Mouse (Mus musculus): ENCODE measurements around the gene Gm15557. TPM values are rescaled to one million over a fixed set of nuclear protein-coding genes. Genes with fewer than 3 reads are reported as not detected.

Gene Gm15557
- polyA plus RNA-seq, 1 experiment from 2014 or later: not detected

GRCm38 (mm10) chr2:155941697-155942442 is 1.3 kb downstream of the Gm15557 start:
- Histone ChIP-seq H3K36me3 (no peaks in the 10 kb centered on the region), H3K4me1 (peaks cover 21% of the 10 kb centered on the region), H3K27me3 (no peaks in the 10 kb centered on the region), H3K4me2 (replicated peaks) (no peak overlapping the region), H3K9ac (replicated peaks) (no peak overlapping the region), H3K4me3 (no peak overlapping the region), H3K9me3 (no peaks in the 10 kb centered on the region), H3K27ac (replicated peaks) (no peak overlapping the region)
- no peak for ATAC-seq (replicated peaks)
- 93% methylated on average over 40 of the region's 40 CpGs for WGBS

GRCm38 (mm10) chr2:155943463-155943862 is 2.9 kb downstream of the Gm15557 start:
- Histone ChIP-seq H3K27ac (replicated peaks) (no peak overlapping the region), H3K4me1 (peaks cover 21% of the 10 kb centered on the region), H3K9me3 (no peaks in the 10 kb centered on the region), H3K27me3 (no peaks in the 10 kb centered on the region), H3K4me2 (replicated peaks) (0 out of 2 replicates have a peak overlapping the region, but pooled peaks have one; percentile 24), H3K4me3 (no peak overlapping the region), H3K9ac (replicated peaks) (no peak overlapping the region), H3K36me3 (no peaks in the 10 kb centered on the region)
- no peak for ATAC-seq (replicated peaks)
- WGBS: 2% methylated on average over 8 of the region's 8 CpGs

GRCm38 (mm10) chr2:155944685-155945084 is 4.2 kb downstream of the Gm15557 start:
- ATAC-seq (replicated peaks): no peak
- no peak overlapping the region; the same call in 1 of the 2 replicates for H3K27ac ChIP-seq (replicated peaks)

GRCm38 (mm10) chr2:155945124-155945523 is 4.6 kb downstream of the Gm15557 start, which contains the start of gene Gdf5:
Gene Gdf5 (minus strand): TSS chr2:155945367.
- Histone ChIP-seq H3K4me1 (peaks cover 21% of the 10 kb centered on the region), H3K4me3 (0 out of 2 replicates have a peak within 1 kb of the TSS, but pooled peaks have one; percentile 4), H3K27me3 (no peaks in the 10 kb centered on the region), H3K4me2 (replicated peaks) (peak within 1 kb of the TSS; percentile 21; the same call in 1 of the 2 replicates), H3K9me3 (no peaks in the 10 kb centered on the region), H3K36me3 (no peaks in the 10 kb centered on the region), H3K27ac (replicated peaks) (no peak within 1 kb of the TSS; the same call in 1 of the 2 replicates), H3K9ac (replicated peaks) (no peak within 1 kb of the TSS)
- 19% methylated on average over 13 of the region's 13 CpGs for WGBS
- no peak for ATAC-seq (replicated peaks)

More at GRCm38 (mm10) chr2:155944685-155945084, 4.2 kb downstream of the Gm15557 start:
- Histone ChIP-seq H3K9me3 (no peaks in the 10 kb centered on the region), H3K4me3 (no peak overlapping the region), H3K36me3 (no peaks in the 10 kb centered on the region), H3K27me3 (no peaks in the 10 kb centered on the region), H3K4me2 (replicated peaks) (0 out of 2 replicates have a peak overlapping the region, but pooled peaks have one; percentile 21), H3K4me1 (peaks cover 21% of the 10 kb centered on the region), H3K9ac (replicated peaks) (no peak overlapping the region)
- WGBS: 79% methylated on average over 4 of the region's 4 CpGs

- Histone ChIP-seq H3K4me1 (peaks cover 21% of the 10 kb centered on the region), H3K9me3 (no peaks in the 10 kb centered on the region), H3K36me3 (no peaks in the 10 kb centered on the region), H3K27ac (replicated peaks) (no peak overlapping the region), H3K4me2 (replicated peaks) (peak overlapping the region; percentile 21; the same call in 1 of the 2 replicates), H3K4me3 (no peak overlapping the region), H3K27me3 (no peaks in the 10 kb centered on the region), H3K9ac (replicated peaks) (no peak overlapping the region)
- no peak for ATAC-seq (replicated peaks)
- 38% methylated on average over 5 of the region's 5 CpGs for WGBS
Measured at GRCm38 (mm10) chr2:155945580-155945979, 5.1 kb downstream of the Gm15557 start.

GRCm38 (mm10) chr2:155946069-155946468 is 5.5 kb downstream of the Gm15557 start:
- Histone ChIP-seq H3K9ac (replicated peaks) (no peak overlapping the region), H3K27me3 (no peaks in the 10 kb centered on the region), H3K4me2 (replicated peaks) (no peak overlapping the region), H3K9me3 (no peaks in the 10 kb centered on the region), H3K4me3 (no peak overlapping the region), H3K4me1 (peaks cover 21% of the 10 kb centered on the region), H3K27ac (replicated peaks) (no peak overlapping the region), H3K36me3 (no peaks in the 10 kb centered on the region)
- WGBS: 2% methylated on average over 7 of the region's 7 CpGs
- no peak for ATAC-seq (replicated peaks)

- 5% methylated on average over 4 of the region's 4 CpGs for WGBS
- Histone ChIP-seq H3K27me3 (no peaks in the 10 kb centered on the region), H3K4me2 (replicated peaks) (no peak overlapping the region), H3K4me3 (no peak overlapping the region), H3K9me3 (no peaks in the 10 kb centered on the region), H3K4me1 (peaks cover 21% of the 10 kb centered on the region), H3K9ac (replicated peaks) (no peak overlapping the region), H3K36me3 (no peaks in the 10 kb centered on the region), H3K27ac (replicated peaks) (no peak overlapping the region)
- ATAC-seq (replicated peaks): no peak
Measured at GRCm38 (mm10) chr2:155946499-155946898, 6.0 kb downstream of the Gm15557 start.

GRCm38 (mm10) chr2:155947390-155948002 is 7.0 kb downstream of the Gm15557 start:
- no peak for ATAC-seq (replicated peaks)
- Histone ChIP-seq H3K27ac (replicated peaks) (no peak overlapping the region), H3K4me3 (no peak overlapping the region), H3K4me2 (replicated peaks) (no peak overlapping the region), H3K36me3 (no peaks in the 10 kb centered on the region), H3K9me3 (no peaks in the 10 kb centered on the region), H3K4me1 (peaks cover 21% of the 10 kb centered on the region), H3K27me3 (no peaks in the 10 kb centered on the region), H3K9ac (replicated peaks) (no peak overlapping the region)
- 49% methylated on average over 5 of the region's 5 CpGs for WGBS

- Histone ChIP-seq H3K9me3 (no peaks in the 10 kb centered on the region), H3K9ac (replicated peaks) (no peak overlapping the region), H3K4me3 (no peak overlapping the region), H3K36me3 (no peaks in the 10 kb centered on the region), H3K4me1 (peaks cover 10% of the 10 kb centered on the region; the same call in 1 of the 2 replicates), H3K27me3 (0 out of 2 replicates have a peak, but pooled peaks cover 3% of the 10 kb centered on the region), H3K4me2 (replicated peaks) (no peak overlapping the region), H3K27ac (replicated peaks) (no peak overlapping the region)
- no peak for ATAC-seq (replicated peaks)
- WGBS: 21% methylated on average over 6 of the region's 6 CpGs
Measured at GRCm38 (mm10) chr2:155949362-155949761, 8.8 kb downstream of the Gm15557 start.

- no peak for ATAC-seq (replicated peaks)
- no peaks in the 10 kb centered on the region for H3K36me3 ChIP-seq
- H3K27me3 ChIP-seq: 0 out of 2 replicates have a peak, but pooled peaks cover 3% of the 10 kb centered on the region
- no peak overlapping the region for H3K27ac ChIP-seq (replicated peaks)
- H3K4me2 ChIP-seq (replicated peaks): no peak overlapping the region
- H3K9ac ChIP-seq (replicated peaks): no peak overlapping the region
- no peaks in the 10 kb centered on the region for H3K9me3 ChIP-seq
- no peak overlapping the region for H3K4me3 ChIP-seq
- H3K4me1 ChIP-seq: peaks cover 2% of the 10 kb centered on the region
Measured at GRCm38 (mm10) chr2:155952006-155952405, 11.5 kb downstream of the Gm15557 start.

GRCm38 (mm10) chr2:155956134-155957059 is 15.9 kb downstream of the Gm15557 start, which contains the start of gene Cep250:
Gene Cep250 (plus strand): TSS chr2:155956458.
- H3K4me3 ChIP-seq: peak within 1 kb of the TSS; percentile 61
- peak within 1 kb of the TSS; percentile 60 for H3K4me2 ChIP-seq (replicated peaks)
- ATAC-seq (replicated peaks): peak; percentile 97
- H3K9ac ChIP-seq (replicated peaks): peak within 1 kb of the TSS; percentile 78
- WGBS: 1% methylated on average over 59 of the region's 59 CpGs
- H3K9me3 ChIP-seq: no peaks in the 10 kb centered on the region
- H3K4me1 ChIP-seq: peaks cover 18% of the 10 kb centered on the region
- H3K27me3 ChIP-seq: 0 out of 2 replicates have a peak, but pooled peaks cover 3% of the 10 kb centered on the region
- no peaks in the 10 kb centered on the region; the same call in 1 of the 2 replicates for H3K36me3 ChIP-seq
- peak within 1 kb of the TSS; percentile 92 for H3K27ac ChIP-seq (replicated peaks)
